Mouse (Mus musculus): ENCODE measurements at regions not wholly inside any gene's neighbourhood (a gene's known extent, or its start where the extent isn't known, plus 50 kb on each side); places are given as distances from the start of the nearest gene placed in this dataset.

- ATAC-seq (replicated peaks; ENCODE audit: low FRiP score, poor library complexity, severe bottlenecking), result peak; percentile 90
Measured at GRCm38 (mm10) chr17:91236653-91237052, 143.8 kb upstream of the Nrxn1 start.

DNA sequence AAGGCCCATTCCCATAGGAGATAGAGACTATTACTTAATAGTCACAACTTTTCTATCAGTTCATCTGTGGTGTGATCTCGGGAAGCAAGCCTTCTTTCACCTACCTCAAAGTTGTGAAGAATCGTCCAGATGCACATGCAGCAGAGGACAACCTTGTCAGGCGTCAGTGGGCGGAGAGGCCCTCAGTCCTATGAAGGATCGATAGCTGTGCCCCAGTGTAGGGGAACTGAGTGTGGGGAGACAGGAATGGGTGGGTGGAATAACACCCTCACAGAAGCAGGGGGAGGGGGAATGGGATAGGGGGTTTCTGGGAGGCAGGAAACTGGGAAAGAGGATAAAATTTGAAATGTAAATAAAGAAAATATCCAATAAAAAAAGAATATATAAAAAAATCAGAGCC, 133.5 kb upstream of the Nrxn1 start:
- ATAC-seq (replicated peaks; ENCODE audit: low FRiP score, poor library complexity, severe bottlenecking), result no peak

DNA sequence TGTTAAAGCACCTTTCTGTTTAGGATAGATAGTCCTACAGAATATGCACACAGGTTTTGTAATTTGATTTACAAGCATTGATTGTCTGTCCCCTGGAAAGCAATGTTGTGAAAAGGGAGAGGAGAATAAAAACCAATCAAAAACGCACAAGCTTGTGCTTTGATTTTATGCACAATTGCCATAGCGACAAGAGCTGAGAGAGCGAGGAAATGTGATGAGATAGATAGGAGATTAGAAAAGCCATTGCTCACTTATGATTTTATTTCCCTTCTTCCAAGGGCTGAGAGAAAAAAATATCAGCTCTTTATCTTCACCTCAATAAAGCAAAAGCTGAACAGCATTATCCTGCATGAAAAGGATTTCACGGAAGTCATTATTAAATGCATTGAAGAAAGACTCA, 133.0 kb upstream of the Nrxn1 start:
- no peak for ATAC-seq (replicated peaks; ENCODE audit: low FRiP score, poor library complexity, severe bottlenecking)

DNA sequence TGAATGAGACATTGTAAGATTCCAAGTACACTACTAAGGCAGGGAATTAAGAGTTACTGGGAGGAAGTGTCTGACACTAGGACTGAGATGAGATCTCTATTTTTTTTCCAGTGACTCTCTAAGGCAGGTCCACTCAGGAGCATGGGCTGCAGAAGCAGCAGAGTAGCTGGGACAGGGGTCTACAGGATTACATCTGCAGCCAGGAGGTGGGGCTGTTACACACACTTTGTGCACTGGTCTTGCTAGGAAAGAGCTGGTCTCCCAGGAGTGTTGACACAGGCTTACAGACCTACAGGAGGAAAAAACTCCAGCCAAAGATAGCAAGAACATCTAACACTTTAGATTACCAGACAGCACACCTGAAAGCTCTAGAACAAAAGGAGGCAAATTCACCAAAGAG, 123.6 kb upstream of the Nrxn1 start:
- no peak for ATAC-seq (replicated peaks; ENCODE audit: low FRiP score, poor library complexity, severe bottlenecking)

- ATAC-seq (replicated peaks; ENCODE audit: low FRiP score, poor library complexity, severe bottlenecking), result no peak
Measured at GRCm38 (mm10) chr17:91182574-91182973, 89.7 kb upstream of the Nrxn1 start.

- ATAC-seq (replicated peaks; ENCODE audit: low FRiP score, poor library complexity, severe bottlenecking), result no peak
Measured at GRCm38 (mm10) chr17:91161834-91162233, 69.0 kb upstream of the Nrxn1 start.

All from erythroid progenitor cell, adult 5-6 weeks (primary cell).